Mouse (Mus musculus): Measurements from ENCODE around the gene Twistnb. TPM values are rescaled to one million over a fixed set of nuclear protein-coding genes. Genes with fewer than 3 reads are reported as not detected.

Gene Twistnb
- polyA plus RNA-seq, 1 experiment from 2014 or later, result 46.7 TPM

Other genes with a start within 250 kb of the Twistnb start
- gene Efcab10, start 34.8 kb upstream of the Twistnb start, polyA plus RNA-seq (2015; fragmentation: Nextera tagmentation; extraction: Ambion mirVana), result 4.3 and 6.2 TPM in 2 replicates